Comparison of ENCODE assay signal across 8 mouse cellular contexts in the genomic region with DNA sequence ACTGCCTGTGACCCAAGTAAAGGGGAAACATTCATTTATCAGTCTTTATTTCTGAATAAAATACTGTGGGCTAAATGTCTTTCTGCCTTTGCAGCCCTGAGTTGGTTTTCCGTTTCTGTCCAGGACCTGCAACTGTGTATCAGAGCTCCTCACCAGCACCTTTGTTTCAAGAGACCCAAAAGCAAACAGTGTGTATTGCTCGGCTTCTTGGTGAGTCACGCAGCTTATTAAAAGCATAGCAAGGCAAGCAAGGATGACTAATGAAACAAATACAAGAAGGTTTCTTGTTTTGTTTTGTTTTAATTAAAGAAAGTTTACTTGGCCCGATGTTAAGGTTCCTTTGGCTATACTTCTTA. TPM values are rescaled to one million over a fixed set of nuclear protein-coding genes. Genes with fewer than 3 reads are reported as not detected.
DNase-seq lines count a peak whose midpoint lies in the region; ATAC-seq and TF ChIP-seq lines count a peak whose summit lies in the region.

Gene Rcbtb2 (plus strand): TSS at position 115 of the 356 bp plus-strand sequence.

- DNase-seq in thymus, postnatal 0 days (ENCODE audit: low spot score) = no peak
- no peak for DNase-seq in thymus, postnatal 10 days (ENCODE audit: low spot score in 2 of 2)
- no peak for DNase-seq in heart, postnatal 14 days
- DNase-seq in limb, embryonic 11.5 days (ENCODE audit: low spot score) = no peak
- no peak for DNase-seq in frontal cortex, postnatal 36 days (ENCODE audit: low spot score in 2 of 2)
- no peak for DNase-seq in ovary, adult 18-20 months (ENCODE audit: low spot score)

- WGBS in limb, embryonic 11.5 days = 81% methylated on average over 4 of the region's 4 CpGs
- WGBS in neural tube, embryonic 15.5 days = 68% methylated on average over 4 of the region's 4 CpGs

- H3K36me3 ChIP-seq in limb, embryonic 11.5 days (ENCODE audit: control insufficient read depth, insufficient read depth, low read length) = no peaks in the 10 kb centered on the region
- H3K36me3 ChIP-seq in neural tube, embryonic 15.5 days = no peaks in the 10 kb centered on the region

- H3K9me3 ChIP-seq in limb, embryonic 11.5 days (ENCODE audit: control insufficient read depth, low read length) = no peaks in the 10 kb centered on the region
- no peaks in the 10 kb centered on the region for H3K9me3 ChIP-seq in neural tube, embryonic 15.5 days (replicated peaks)

- H3K4me3 ChIP-seq in embryonic fibroblast, embryonic 13.5 days (ENCODE audit: insufficient read depth, low read length) = no peak within 1 kb of the TSS
- H3K4me3 ChIP-seq in limb, embryonic 11.5 days (ENCODE audit: low read depth, low read length) = no peak within 1 kb of the TSS
- H3K4me3 ChIP-seq in neural tube, embryonic 15.5 days (replicated peaks) = no peak within 1 kb of the TSS

- intact Hi-C loops in heart, postnatal 14 days (cut with DNase I) = no loop called here

- TF ChIP-seq POLR2A in embryonic fibroblast, embryonic 13.5 days (IDR thresholded peaks at IDR 0.05; ENCODE audit: low read depth, low read length) = no peak

- TF ChIP-seq CTCF in embryonic fibroblast, embryonic 13.5 days (IDR thresholded peaks at IDR 0.05; ENCODE audit: borderline replicate concordance, insufficient read depth, low read length) = no peak

- ATAC-seq in limb, embryonic 11.5 days (ENCODE audit: insufficient number of reproducible peaks, low FRiP score, low TSS enrichment, low read depth) = no peak
- ATAC-seq in neural tube, embryonic 15.5 days (ENCODE audit: low FRiP score) = no peak

- H3K27ac ChIP-seq in embryonic fibroblast, embryonic 13.5 days (ENCODE audit: insufficient read depth, low read length) = no peak within 1 kb of the TSS
- no peak within 1 kb of the TSS for H3K27ac ChIP-seq in limb, embryonic 11.5 days (replicated peaks; ENCODE audit: low read depth, low read length)
- H3K27ac ChIP-seq in neural tube, embryonic 15.5 days (replicated peaks) = no peak within 1 kb of the TSS

- H3K9ac ChIP-seq in limb, embryonic 11.5 days (ENCODE audit: low read length) = no peak within 1 kb of the TSS
- H3K9ac ChIP-seq in neural tube, embryonic 15.5 days (replicated peaks) = no peak within 1 kb of the TSS

- no peaks in the 10 kb centered on the region for H3K27me3 ChIP-seq in limb, embryonic 11.5 days (ENCODE audit: control insufficient read depth, insufficient read depth, low read length)
- no peaks in the 10 kb centered on the region for H3K27me3 ChIP-seq in neural tube, embryonic 15.5 days (replicated peaks)

- no peak within 1 kb of the TSS for H3K4me2 ChIP-seq in limb, embryonic 11.5 days (ENCODE audit: low read depth, severe bottlenecking)
- H3K4me2 ChIP-seq in neural tube, embryonic 15.5 days = no peak within 1 kb of the TSS

- no peaks in the 10 kb centered on the region for H3K4me1 ChIP-seq in embryonic fibroblast, embryonic 13.5 days (ENCODE audit: control insufficient read depth, insufficient read depth, low read length)
- peaks cover 12% of the 10 kb centered on the region for H3K4me1 ChIP-seq in limb, embryonic 11.5 days (ENCODE audit: control insufficient read depth, insufficient read depth, low read length)
- no peaks in the 10 kb centered on the region for H3K4me1 ChIP-seq in neural tube, embryonic 15.5 days

RNA-seq across cellular contexts. Expression of gene Rcbtb2, which starts in this region (rescaled TPM):
- 281 and 293 TPM in 2 replicates for polyA plus RNA-seq in thymus, postnatal 0 days (2015; fragmentation: Nextera tagmentation; extraction: Ambion mirVana)
- 70.3 and 81.6 TPM in 2 replicates for polyA plus RNA-seq in embryonic fibroblast, embryonic 13.5 days (2011; ENCODE audit: insufficient read length, low read depth, missing spikeins)
- total RNA-seq in heart, postnatal 14 days (2021) = 10 to 100 TPM; 29.3 to 29.4 TPM
- 205 and 216 TPM in 2 replicates for polyA plus RNA-seq in limb, embryonic 11.5 days (2014; fragmentation: Nextera tagmentation; extraction: Ambion mirVana)
- polyA plus RNA-seq in neural tube, embryonic 15.5 days (2015; fragmentation: Nextera tagmentation; extraction: Ambion mirVana) = 56.8 and 63.3 TPM in 2 replicates
